Mouse (Mus musculus) neural tube, embryonic 11.5 days (tissue): ENCODE results near the gene 1700061G19Rik. TPM values are rescaled to one million over a fixed set of nuclear protein-coding genes. Genes with fewer than 3 reads are reported as not detected.

ENCODE experiments used
- ATAC-seq: fragments of 200-750 bp; cut with Nextera tagmentation; 2 replicates; pipeline ENCODE4 v1.8.0; 2017; ENCODE audit warnings: moderate number of reproducible peaks, mild to moderate bottlenecking, moderate TSS enrichment, moderate library complexity; ENCODE audit not compliant: insufficient read depth, low FRiP score, low TSS enrichment
- DNase-seq: peaks from one replicate; pipeline ENCODE4 v3.0.0-alpha.2; 2015; ENCODE audit warnings: low spot score
- H3K27ac ChIP-seq: fragments of 300-500 bp; sonication (generic); 2 replicates; pipeline ENCODE4 v1.5.1; 2014; ENCODE audit warnings: low read depth, mild to moderate bottlenecking, low read length
- H3K27me3 ChIP-seq: fragments of 300-500 bp; sonication (generic); 2 replicates; pipeline ENCODE4 v1.6.1; 2014; ENCODE audit warnings: mild to moderate bottlenecking, low read length, mixed read lengths; ENCODE audit not compliant: control insufficient read depth, insufficient read depth
- H3K36me3 ChIP-seq: fragments of 300-500 bp; sonication (generic); 2 replicates; pipeline ENCODE4 v1.6.1; 2014; ENCODE audit warnings: mild to moderate bottlenecking, low read length, moderate library complexity, mixed read lengths; ENCODE audit not compliant: control insufficient read depth, insufficient read depth
- H3K4me1 ChIP-seq: fragments of 300-500 bp; sonication (generic); 2 replicates; pipeline ENCODE4 v1.6.1; 2014; ENCODE audit warnings: low read length, mixed read lengths; ENCODE audit not compliant: control insufficient read depth, insufficient read depth
- H3K4me2 ChIP-seq: fragments of 300-500 bp; sonication (generic); 2 replicates; pipeline ENCODE4 v1.6.1; 2014; ENCODE audit warnings: low read depth, mild to moderate bottlenecking, moderate library complexity
- H3K4me3 ChIP-seq: fragments of 300-500 bp; sonication (generic); 2 replicates; pipeline ENCODE4 v1.5.1; 2014; ENCODE audit warnings: low read depth, low read length
- H3K9ac ChIP-seq: fragments of 300-500 bp; sonication (generic); 2 replicates; pipeline ENCODE4 v1.6.1; 2014; ENCODE audit warnings: mild to moderate bottlenecking, low read length
- H3K9me3 ChIP-seq: fragments of 300-500 bp; sonication (generic); 2 replicates; pipeline ENCODE4 v1.6.1; 2016; ENCODE audit warnings: low read length; ENCODE audit not compliant: control insufficient read depth
- WGBS: fragments of 180-500 bp; shearing (Covaris S2); extraction: QIAGEN DNeasy Blood & Tissue Kit; methylation state at CpG from one replicate; pipeline ENCODE4 v1.1.7; 2014; 5-methylcytosine and 5-hydroxymethylcytosine counted together
- polyA plus RNA-seq: library from polyadenylated mRNA; unstranded; fragments of >200 nt; fragmentation: Nextera tagmentation; extraction: Ambion mirVana; gene quantifications from 2 replicates; pipeline ENCODE4 v1.2.1, GENCODE M21; 2014

Gene 1700061G19Rik
- polyA plus RNA-seq, 1 experiment from 2014 or later, result 0.25 TPM

- Histone ChIP-seq H3K4me1 (no peaks in the 10 kb centered on the region), H3K4me3 (no peak overlapping the region), H3K9me3 (no peaks in the 10 kb centered on the region), H3K27ac (no peak overlapping the region), H3K27me3 (no peaks in the 10 kb centered on the region), H3K36me3 (peaks cover 12% of the 10 kb centered on the region), H3K4me2 (no peak overlapping the region), H3K9ac (no peak overlapping the region)
- 91% methylated on average over 3 of the region's 3 CpGs for WGBS
- ATAC-seq (no peak), DNase-seq (no peak)
These were observed 44.4 kb downstream of the 1700061G19Rik start for GRCm38 (mm10) chr17:56919725-56920124.

- no peak for ATAC-seq
- no peak for DNase-seq
- Histone ChIP-seq H3K27me3 (no peaks in the 10 kb centered on the region), H3K9me3 (no peaks in the 10 kb centered on the region), H3K4me3 (no peak overlapping the region), H3K4me1 (no peaks in the 10 kb centered on the region), H3K4me2 (no peak overlapping the region), H3K36me3 (peaks cover 11% of the 10 kb centered on the region), H3K27ac (no peak overlapping the region), H3K9ac (no peak overlapping the region)
- WGBS, result 88% methylated on average over 2 of the region's 2 CpGs
These were observed 50.7 kb downstream of the 1700061G19Rik start for GRCm38 (mm10) chr17:56925998-56926397.

GRCm38 (mm10) chr17:56929101-56929500 lies 53.8 kb downstream of the 1700061G19Rik start:
- Histone ChIP-seq H3K27ac (no peak overlapping the region), H3K9me3 (no peaks in the 10 kb centered on the region), H3K27me3 (no peaks in the 10 kb centered on the region), H3K9ac (no peak overlapping the region), H3K36me3 (peaks cover 7% of the 10 kb centered on the region), H3K4me3 (no peak overlapping the region), H3K4me1 (peaks cover 7% of the 10 kb centered on the region), H3K4me2 (no peak overlapping the region)
- DNase-seq (no peak), ATAC-seq (no peak)

GRCm38 (mm10) chr17:56929530-56929929 lies 54.3 kb downstream of the 1700061G19Rik start:
- no peak overlapping the region for H3K27ac ChIP-seq
- H3K27me3 ChIP-seq, result no peaks in the 10 kb centered on the region
- WGBS, result 76% methylated on average over 1 of the region's 1 CpGs
- peaks cover 7% of the 10 kb centered on the region for H3K36me3 ChIP-seq
- ATAC-seq, result no peak
- H3K4me3 ChIP-seq, result no peak overlapping the region
- H3K4me2 ChIP-seq, result no peak overlapping the region
- no peak for DNase-seq
- peaks cover 12% of the 10 kb centered on the region for H3K4me1 ChIP-seq
- no peak overlapping the region for H3K9ac ChIP-seq
- H3K9me3 ChIP-seq, result no peaks in the 10 kb centered on the region

- H3K4me1 ChIP-seq, result peaks cover 14% of the 10 kb centered on the region
These were observed 54.7 kb downstream of the 1700061G19Rik start for GRCm38 (mm10) chr17:56930026-56930425.

GRCm38 (mm10) chr17:56933395-56933794 lies 58.1 kb downstream of the 1700061G19Rik start:
- Histone ChIP-seq H3K27me3 (no peaks in the 10 kb centered on the region), H3K4me1 (peaks cover 14% of the 10 kb centered on the region), H3K36me3 (no peaks in the 10 kb centered on the region), H3K27ac (no peak overlapping the region), H3K9ac (no peak overlapping the region), H3K4me2 (peak overlapping the region; percentile 93), H3K4me3 (no peak overlapping the region; the same call in 1 of the 2 replicates), H3K9me3 (no peaks in the 10 kb centered on the region)
- DNase-seq, result no peak
- WGBS, result 98% methylated on average over 2 of the region's 2 CpGs
- no peak for ATAC-seq

More at GRCm38 (mm10) chr17:56930026-56930425, 54.7 kb downstream of the 1700061G19Rik start:
- DNase-seq, result no peak
- ATAC-seq, result no peak
- H3K4me2 ChIP-seq, result no peak overlapping the region
- H3K9ac ChIP-seq, result no peak overlapping the region
- no peaks in the 10 kb centered on the region for H3K9me3 ChIP-seq
- H3K27me3 ChIP-seq, result no peaks in the 10 kb centered on the region
- WGBS, result 89% methylated on average over 8 of the region's 8 CpGs
- no peak overlapping the region for H3K27ac ChIP-seq
- no peak overlapping the region for H3K4me3 ChIP-seq
- H3K36me3 ChIP-seq, result peaks cover 7% of the 10 kb centered on the region

GRCm38 (mm10) chr17:56934545-56935330 lies 59.5 kb downstream of the 1700061G19Rik start:
- 2% methylated on average over 33 of the region's 45 CpGs for WGBS
- Histone ChIP-seq H3K4me1 (peaks cover 14% of the 10 kb centered on the region), H3K4me3 (peak overlapping the region; percentile 91), H3K9ac (peak overlapping the region; percentile 94), H3K9me3 (no peaks in the 10 kb centered on the region), H3K27me3 (no peaks in the 10 kb centered on the region), H3K36me3 (no peaks in the 10 kb centered on the region), H3K27ac (peak overlapping the region; percentile 73), H3K4me2 (peak overlapping the region; percentile 93)
- peak; percentile 58 for ATAC-seq
- DNase-seq, result peak; percentile 50

- peak within 1 kb of the TSS; percentile 93 for H3K4me2 ChIP-seq
- DNase-seq (peak; percentile 100), ATAC-seq (peak; percentile 98)
- H3K4me1 ChIP-seq, result peaks cover 14% of the 10 kb centered on the region
- 3% methylated on average over 69 of the region's 76 CpGs for WGBS
- peak within 1 kb of the TSS; percentile 91 for H3K4me3 ChIP-seq
- H3K27me3 ChIP-seq, result no peaks in the 10 kb centered on the region
- peak within 1 kb of the TSS; percentile 94 for H3K9ac ChIP-seq
- H3K9me3 ChIP-seq, result no peaks in the 10 kb centered on the region
- peak within 1 kb of the TSS; percentile 73 for H3K27ac ChIP-seq
- no peaks in the 10 kb centered on the region for H3K36me3 ChIP-seq
These were observed 60.3 kb downstream of the 1700061G19Rik start, which contains the start of gene Mllt1 for GRCm38 (mm10) chr17:56935363-56936131. Gene Mllt1 (minus strand): TSS chr17:56935415.
